18 mouse cellular contexts compared by ENCODE assay signal in genomic region chr19:42125501-42126218, GRCm38 (mm10). TPM values are rescaled to one million over a fixed set of nuclear protein-coding genes. Genes with fewer than 3 reads are reported as not detected.
DNase-seq lines count a peak whose midpoint lies in the region; ATAC-seq and TF ChIP-seq lines count a peak whose summit lies in the region.
"Had no signal": no experiment of that assay in that cellular context is flagged by ENCODE, and none has a peak within 500 bp of the region (broad histone marks: within the 10 kb centered on the region; RNA-seq: fewer than 3 reads in every experiment).

No protein-coding gene starts in this region.

- 65% methylated on average over 11 of the region's 11 CpGs for whole genome bisulfite sequencing in heart, embryonic 12.5 days
- 79% methylated on average over 11 of the region's 11 CpGs for WGBS in lung, embryonic 16.5 days
- WGBS in olfactory bulb, adult 2 months, result 40% methylated on average over 11 of the region's 11 CpGs

- peaks cover 43% of the 10 kb centered on the region for H3K36me3 ChIP-seq in heart, embryonic 12.5 days
- H3K36me3 ChIP-seq in lung, embryonic 16.5 days (ENCODE audit: control insufficient read depth, insufficient read depth, low read length), result peaks cover 27% of the 10 kb centered on the region
- peaks cover 3 to 39% of the 10 kb centered on the region in 2 experiments for H3K36me3 ChIP-seq in MEL (ENCODE audit: control insufficient read depth in 1 of 2, insufficient read depth in 2 of 2, low read length in 2 of 2)

- no peaks in the 10 kb centered on the region for H3K9me3 ChIP-seq in heart, embryonic 12.5 days (replicated peaks)
- H3K9me3 ChIP-seq in lung, embryonic 16.5 days (ENCODE audit: control insufficient read depth, low read length), result no peaks in the 10 kb centered on the region
- H3K9me3 ChIP-seq in MEL (replicated peaks; ENCODE audit: insufficient read depth, low read length), result no peaks in the 10 kb centered on the region
- H3K9me3 ChIP-seq: forebrain, embryonic 10.5 days; hindbrain, embryonic 10.5 days; limb, embryonic 10.5 days; midbrain, embryonic 13.5 days had no signal

- TF ChIP-seq POLR2A in MEL (IDR thresholded peaks at IDR 0.05; ENCODE audit: control insufficient read depth in 1 of 2, insufficient read depth in 1 of 2, low read depth in 1 of 2, low read length in 2 of 2, poor library complexity in 1 of 2), result no peak
- no peak for TF ChIP-seq POLR2A in olfactory bulb, adult 2 months (IDR thresholded peaks at IDR 0.05; ENCODE audit: insufficient read depth, low read depth, low read length)

- DNase-seq in heart, adult 8-10 months (ENCODE audit: low spot score), result no peak
- no peak for DNase-seq in lung, postnatal 4 days
- peak; percentile 74 for DNase-seq in MEL (ENCODE audit: low read depth, low spot score)
- no peak for DNase-seq in gastrocnemius, adult 8-10 months (ENCODE audit: low spot score in 2 of 2)
- DNase-seq: cerebellum, adult 2 months; gastrocnemius, postnatal 10 days; heart, adult 2 months; kidney, adult 2 months; kidney, postnatal 14 days; liver, postnatal 0 days; thymus, postnatal 36 days had no signal

- no peak overlapping the region for H3K9ac ChIP-seq in heart, embryonic 12.5 days
- H3K9ac ChIP-seq in lung, embryonic 16.5 days (ENCODE audit: low read length), result no peak overlapping the region
- H3K9ac ChIP-seq in MEL (ENCODE audit: control insufficient read depth, low read depth, low read length, poor library complexity, severe bottlenecking), result no peak overlapping the region
- H3K9ac ChIP-seq: liver, postnatal 0 days; midbrain, embryonic 13.5 days had no signal

- H3K4me2 ChIP-seq in heart, embryonic 12.5 days, result 0 out of 2 replicates have a peak overlapping the region, but pooled peaks have one; percentile 2
- H3K4me2 ChIP-seq in lung, embryonic 16.5 days (ENCODE audit: low read depth, low read length), result peak overlapping the region; percentile 87; the same call in 1 of the 2 replicates
- H3K4me2 ChIP-seq: midbrain, embryonic 13.5 days had no signal

- TF ChIP-seq RAD21 in MEL (IDR thresholded peaks at IDR 0.05; ENCODE audit: low read depth, low read length), result no peak

- no peak overlapping the region for H3K27ac ChIP-seq in heart, embryonic 12.5 days (ENCODE audit: poor library complexity, severe bottlenecking)
- peak overlapping the region; percentile 88 for H3K27ac ChIP-seq in lung, embryonic 16.5 days (ENCODE audit: low read length)
- peak overlapping the region; percentile 12; the same call in 1 of the 2 replicates for H3K27ac ChIP-seq in MEL (ENCODE audit: control insufficient read depth, low read depth, low read length)
- H3K27ac ChIP-seq in olfactory bulb, adult 2 months (ENCODE audit: insufficient read depth, low read depth, low read length), result peak overlapping the region; percentile 43
- H3K27ac ChIP-seq: forebrain, embryonic 10.5 days; heart, adult 2 months; hindbrain, embryonic 10.5 days; limb, embryonic 10.5 days; midbrain, embryonic 13.5 days had no signal

- peaks cover 6% of the 10 kb centered on the region for H3K79me2 ChIP-seq in MEL (ENCODE audit: control insufficient read depth, insufficient read depth, low read length, poor library complexity)

- peaks cover 41% of the 10 kb centered on the region for H3K4me1 ChIP-seq in heart, embryonic 12.5 days (replicated peaks)
- H3K4me1 ChIP-seq in lung, embryonic 16.5 days (replicated peaks; ENCODE audit: control insufficient read depth, insufficient read depth, low read length), result peaks cover 18% of the 10 kb centered on the region
- peaks cover 17 to 42% of the 10 kb centered on the region in 2 experiments for H3K4me1 ChIP-seq in MEL (ENCODE audit: control insufficient read depth in 1 of 2, insufficient read depth in 2 of 2, low read length in 2 of 2)
- H3K4me1 ChIP-seq in olfactory bulb, adult 2 months (ENCODE audit: control insufficient read depth, insufficient read depth, low read length), result peaks cover 22% of the 10 kb centered on the region

- H3K4me3 ChIP-seq in heart, embryonic 12.5 days, result no peak overlapping the region
- no peak overlapping the region for H3K4me3 ChIP-seq in lung, embryonic 16.5 days (ENCODE audit: low read length)
- no peak overlapping the region for H3K4me3 ChIP-seq in MEL (ENCODE audit: control insufficient read depth in 1 of 2, insufficient read depth in 1 of 2, low read depth in 2 of 2, low read length in 2 of 2)
- no peak overlapping the region for H3K4me3 ChIP-seq in olfactory bulb, adult 2 months (ENCODE audit: insufficient read depth, low read depth, low read length)
- H3K4me3 ChIP-seq: forebrain, embryonic 10.5 days; heart, adult 2 months; hindbrain, embryonic 10.5 days; limb, embryonic 10.5 days; midbrain, embryonic 13.5 days had no signal

- TF ChIP-seq EP300 in MEL (IDR thresholded peaks at IDR 0.05; ENCODE audit: low read depth in 1 of 2, low read length in 2 of 2), result peak; percentile 52 to 70; a peak in 3 of 4 replicates

- no peaks in the 10 kb centered on the region for H3K27me3 ChIP-seq in heart, embryonic 12.5 days (replicated peaks)
- H3K27me3 ChIP-seq in lung, embryonic 16.5 days (ENCODE audit: control insufficient read depth, insufficient read depth, low read depth, low read length), result no peaks in the 10 kb centered on the region
- no peaks in the 10 kb centered on the region for H3K27me3 ChIP-seq in MEL (ENCODE audit: control insufficient read depth in 1 of 2, insufficient read depth in 2 of 2, low read length in 2 of 2)

- TF ChIP-seq CTCF in MEL (IDR thresholded peaks at IDR 0.05 in 2 of 3, conservative IDR thresholded peaks at IDR 0.05 in 1 of 3; ENCODE audit: control insufficient read depth in 1 of 3, insufficient read depth in 1 of 3, low read depth in 2 of 3, low read length in 3 of 3, poor library complexity in 1 of 3, severe bottlenecking in 1 of 3), result no peak
- no peak for TF ChIP-seq CTCF in olfactory bulb, adult 2 months (IDR thresholded peaks at IDR 0.05; ENCODE audit: insufficient read depth, low read depth, low read length)

- no peak for ATAC-seq in heart, embryonic 12.5 days (ENCODE audit: insufficient number of reproducible peaks, low FRiP score)
- no peak for ATAC-seq in lung, embryonic 16.5 days (ENCODE audit: low read depth)
- ATAC-seq: liver, postnatal 0 days; midbrain, embryonic 13.5 days had no signal

RNA-seq across cellular contexts. Expression of gene Avpi1, which starts 3.2 kb away (rescaled TPM):
- polyA plus RNA-seq in heart, embryonic 12.5 days (2016; fragmentation: Nextera tagmentation; extraction: Ambion mirVana), result 26.2 and 26.4 TPM in 2 replicates
- 10 to 100 TPM; 11.1 to 16.5 (median 13.6) TPM for total RNA-seq in heart, adult 8-10 months (2022)
- 84.9 and 87.6 TPM in 2 replicates for polyA plus RNA-seq in lung, embryonic 16.5 days (2015; fragmentation: Nextera tagmentation; extraction: Ambion mirVana)
- total RNA-seq in MEL (2012; rRNA removed), result 49.5 and 54.8 TPM in 2 replicates
- 10 to 100 TPM in 1 of 2 experiments, not detected in 1; 53.3 TPM for polyA plus RNA-seq in MEL (2012; ENCODE audit: insufficient read depth in 1 of 2, insufficient read length in 2 of 2, low read depth in 1 of 2, low replicate concordance in 2 of 2, missing spikeins in 1 of 2)
- polyA plus RNA-seq in olfactory bulb, adult 2 months (2012; ENCODE audit: insufficient read depth, insufficient read length, low replicate concordance, missing spikeins), result not detected in 2 replicates
- 10 to 100 TPM in 1 of 4 experiments, 1 to 10 TPM in 3; 8.6 to 12.1 (median 9.2) TPM for total RNA-seq in gastrocnemius, adult 8-10 months (2022)

RNA-seq across cellular contexts. Expression of gene Marveld1, which starts 21.5 kb away (rescaled TPM):
- polyA plus RNA-seq in heart, embryonic 12.5 days (2016; fragmentation: Nextera tagmentation; extraction: Ambion mirVana), result 16.1 and 19.9 TPM in 2 replicates
- total RNA-seq in heart, adult 8-10 months (2022), result 10 to 100 TPM; 19.4 to 22.3 (median 20.0) TPM
- 8.9 and 9.8 TPM in 2 replicates for polyA plus RNA-seq in lung, embryonic 16.5 days (2015; fragmentation: Nextera tagmentation; extraction: Ambion mirVana)
- 7.9 and 9.7 TPM in 2 replicates for total RNA-seq in MEL (2012; rRNA removed)
- polyA plus RNA-seq in MEL (2012; ENCODE audit: insufficient read depth in 1 of 2, insufficient read length in 2 of 2, low read depth in 1 of 2, low replicate concordance in 2 of 2, missing spikeins in 1 of 2), result 10 to 100 TPM in 1 of 2 experiments, not detected in 1; 24.4 TPM
- not detected in 2 replicates for polyA plus RNA-seq in olfactory bulb, adult 2 months (2012; ENCODE audit: insufficient read depth, insufficient read length, low replicate concordance, missing spikeins)
- 1 to 10 TPM; 4.1 to 5.8 (median 4.5) TPM for total RNA-seq in gastrocnemius, adult 8-10 months (2022)

RNA-seq across cellular contexts. Expression of gene Pi4k2a, which starts 35.4 kb away (rescaled TPM):
- 22.0 TPM in 2 replicates for polyA plus RNA-seq in heart, embryonic 12.5 days (2016; fragmentation: Nextera tagmentation; extraction: Ambion mirVana)
- total RNA-seq in heart, adult 8-10 months (2022), result 10 to 100 TPM; 17.7 to 23.2 (median 22.2) TPM
- 7.5 and 8.4 TPM in 2 replicates for polyA plus RNA-seq in lung, embryonic 16.5 days (2015; fragmentation: Nextera tagmentation; extraction: Ambion mirVana)
- total RNA-seq in MEL (2012; rRNA removed), result 10.2 and 12.2 TPM in 2 replicates
- polyA plus RNA-seq in MEL (2012; ENCODE audit: insufficient read depth in 1 of 2, insufficient read length in 2 of 2, low read depth in 1 of 2, low replicate concordance in 2 of 2, missing spikeins in 1 of 2), result 10 to 100 TPM in 1 of 2 experiments, not detected in 1; 30.3 TPM
- polyA plus RNA-seq in olfactory bulb, adult 2 months (2012; ENCODE audit: insufficient read depth, insufficient read length, low replicate concordance, missing spikeins), result not detected in 2 replicates
- total RNA-seq in gastrocnemius, adult 8-10 months (2022), result 10 to 100 TPM; 13.5 to 16.1 (median 14.7) TPM

RNA-seq across cellular contexts. Expression of gene Zfyve27, which starts 38.1 kb away (rescaled TPM):
- polyA plus RNA-seq in heart, embryonic 12.5 days (2016; fragmentation: Nextera tagmentation; extraction: Ambion mirVana), result 27.2 and 27.7 TPM in 2 replicates
- total RNA-seq in heart, adult 8-10 months (2022), result 10 to 100 TPM; 16.8 to 25.4 (median 21.6) TPM
- polyA plus RNA-seq in lung, embryonic 16.5 days (2015; fragmentation: Nextera tagmentation; extraction: Ambion mirVana), result 26.3 and 26.4 TPM in 2 replicates
- 22.0 and 27.0 TPM in 2 replicates for total RNA-seq in MEL (2012; rRNA removed)
- 10 to 100 TPM in 1 of 2 experiments, not detected in 1; 40.2 TPM for polyA plus RNA-seq in MEL (2012; ENCODE audit: insufficient read depth in 1 of 2, insufficient read length in 2 of 2, low read depth in 1 of 2, low replicate concordance in 2 of 2, missing spikeins in 1 of 2)
- polyA plus RNA-seq in olfactory bulb, adult 2 months (2012; ENCODE audit: insufficient read depth, insufficient read length, low replicate concordance, missing spikeins), result not detected in 2 replicates
- total RNA-seq in gastrocnemius, adult 8-10 months (2022), result 10 to 100 TPM; 10.4 to 13.2 (median 11.8) TPM

RNA-seq across cellular contexts. Expression of gene Morn4, which starts 39.5 kb away (rescaled TPM):
- polyA plus RNA-seq in heart, embryonic 12.5 days (2016; fragmentation: Nextera tagmentation; extraction: Ambion mirVana), result 15.2 and 17.1 TPM in 2 replicates
- total RNA-seq in heart, adult 8-10 months (2022), result 1 to 10 TPM; 2.2 to 4.0 (median 2.4) TPM
- polyA plus RNA-seq in lung, embryonic 16.5 days (2015; fragmentation: Nextera tagmentation; extraction: Ambion mirVana), result 16.5 and 18.5 TPM in 2 replicates
- total RNA-seq in MEL (2012; rRNA removed), result 4.9 and 5.7 TPM in 2 replicates
- 10 to 100 TPM in 1 of 2 experiments, not detected in 1; 18.4 TPM for polyA plus RNA-seq in MEL (2012; ENCODE audit: insufficient read depth in 1 of 2, insufficient read length in 2 of 2, low read depth in 1 of 2, low replicate concordance in 2 of 2, missing spikeins in 1 of 2)
- polyA plus RNA-seq in olfactory bulb, adult 2 months (2012; ENCODE audit: insufficient read depth, insufficient read length, low replicate concordance, missing spikeins), result not detected in 2 replicates
- 1 to 10 TPM; 3.3 to 7.6 (median 5.3) TPM for total RNA-seq in gastrocnemius, adult 8-10 months (2022)
